Mouse (Mus musculus) embryo, embryonic 10.5 days (tissue): ENCODE measurements around the gene Fam166b.

Experiments
- DNase-seq: peaks from one replicate; pipeline ENCODE4 v3.0.0-alpha.2; 2015; ENCODE audit warnings: low spot score

Fam166b gene

DNA sequence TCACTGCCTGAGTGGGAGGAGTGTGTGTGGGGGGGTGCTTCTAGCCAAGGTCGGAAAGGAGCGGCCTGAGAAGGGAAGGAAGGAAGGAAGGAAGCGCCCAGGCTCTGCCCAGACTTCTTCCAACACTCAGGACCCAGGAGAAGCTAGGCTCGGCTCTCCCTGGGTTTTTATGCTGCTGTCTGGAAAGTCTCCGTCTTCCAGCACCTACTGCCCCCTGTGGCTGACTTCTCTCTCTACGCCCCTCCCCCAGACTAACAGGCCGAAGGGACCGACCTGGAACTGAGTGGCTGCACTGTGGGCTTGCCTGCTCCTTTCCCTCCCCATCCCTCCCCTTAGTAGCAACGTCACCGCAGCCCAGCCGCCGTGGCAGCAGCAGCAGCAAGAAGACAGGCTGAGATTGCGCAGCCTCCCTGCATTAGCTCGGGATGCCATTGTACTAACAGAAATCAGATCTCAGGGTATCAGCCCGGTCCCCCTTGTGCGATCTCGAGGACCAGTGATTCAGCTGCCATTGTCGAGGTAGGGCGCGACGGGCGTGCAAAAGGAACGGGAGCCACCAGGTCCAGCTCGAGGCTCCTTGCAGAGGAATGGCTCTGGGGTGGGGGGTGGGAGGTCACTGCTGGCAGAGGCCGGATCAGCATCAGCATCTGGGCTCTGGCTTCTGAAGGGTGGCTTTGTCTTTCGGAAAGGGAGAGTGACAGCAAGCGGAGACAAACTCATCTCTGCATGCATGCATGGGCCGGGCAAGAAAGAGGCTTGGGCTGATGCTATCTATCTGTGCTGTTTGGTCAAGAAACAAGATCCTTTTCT is 22.6 kb downstream of the Fam166b start:
- DNase-seq, result peak; percentile 94

DNA sequence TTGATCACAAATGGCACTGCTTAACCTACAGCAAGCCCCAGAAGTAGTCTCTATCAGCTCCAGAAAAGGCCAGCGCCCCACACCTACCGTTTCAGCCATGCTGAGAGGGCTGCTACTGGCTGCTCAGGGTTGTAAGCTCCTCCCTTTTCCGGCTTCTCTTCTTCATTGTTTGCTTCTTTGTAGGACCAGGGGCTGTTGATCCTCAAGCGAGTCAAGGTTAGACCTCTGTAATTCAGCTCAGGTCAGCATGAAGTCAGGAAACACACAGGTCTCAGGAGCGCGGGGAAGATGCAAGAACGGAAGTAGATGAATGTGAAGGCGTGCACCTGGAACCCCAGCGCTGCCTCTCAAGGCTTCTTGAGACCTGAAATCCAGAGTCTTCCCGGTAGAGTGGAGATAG is 24.2 kb downstream of the Fam166b start:
- DNase-seq, result no peak

DNA sequence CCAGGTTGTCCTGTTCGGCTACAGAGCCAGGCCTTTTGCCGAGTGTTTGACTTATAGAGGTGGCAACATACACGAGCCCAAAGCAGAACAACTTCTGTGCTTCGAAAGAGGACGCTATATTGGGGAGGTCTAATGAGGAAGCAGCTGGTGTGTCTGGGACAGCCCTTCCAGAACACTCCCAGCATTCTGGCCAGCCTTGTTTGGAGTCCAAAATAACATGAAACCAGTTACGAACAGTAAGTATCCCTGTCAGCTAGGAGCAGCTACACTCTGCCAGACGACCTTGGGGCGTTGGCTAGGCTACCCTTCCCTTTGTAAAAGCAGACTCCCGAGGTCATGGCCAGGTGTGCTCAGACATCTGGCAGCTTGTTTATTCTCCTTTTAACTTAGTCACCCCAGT is 26.7 kb downstream of the Fam166b start:
- DNase-seq, result no peak

DNA sequence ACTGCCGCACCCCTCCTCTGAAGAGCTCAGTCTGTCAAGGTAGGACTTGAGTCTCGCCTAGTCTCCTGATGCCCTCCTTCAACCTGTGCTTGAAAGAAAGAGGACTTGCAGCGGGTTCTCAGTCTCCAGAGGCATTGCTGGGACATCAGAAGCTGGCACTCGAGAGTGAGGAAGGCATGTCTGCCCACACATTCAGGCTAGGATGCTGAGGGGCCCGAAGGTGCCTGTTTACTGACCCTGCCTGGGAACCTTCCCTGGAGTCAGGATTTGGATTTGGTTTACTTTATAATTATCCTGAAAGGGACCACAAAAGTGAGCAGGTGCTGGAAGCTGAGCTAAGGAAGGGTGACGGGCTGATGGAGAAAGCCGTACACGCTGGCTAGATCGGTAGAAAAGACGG is 27.4 kb downstream of the Fam166b start:
- no peak for DNase-seq

DNA sequence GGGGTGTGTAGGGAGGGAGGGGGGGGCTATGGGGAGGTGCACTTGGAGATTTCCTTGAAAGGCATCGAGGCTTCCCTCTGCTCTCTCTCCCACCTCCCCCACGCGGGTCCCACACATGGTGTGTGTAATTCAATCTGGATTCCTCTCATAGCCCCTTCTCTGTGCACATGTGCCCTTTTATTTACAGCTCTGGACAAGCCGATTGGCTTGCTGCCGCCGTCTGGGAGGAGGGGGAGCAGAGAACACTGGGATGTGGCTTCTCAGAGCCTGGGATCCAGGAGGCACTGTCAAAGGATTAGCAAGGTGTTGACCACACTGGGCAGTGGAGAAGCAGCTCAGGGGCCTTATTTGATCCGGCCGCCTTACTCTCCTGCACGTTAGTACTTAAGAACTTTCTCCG is 28.0 kb downstream of the Fam166b start:
- DNase-seq, result peak; percentile 66

DNA sequence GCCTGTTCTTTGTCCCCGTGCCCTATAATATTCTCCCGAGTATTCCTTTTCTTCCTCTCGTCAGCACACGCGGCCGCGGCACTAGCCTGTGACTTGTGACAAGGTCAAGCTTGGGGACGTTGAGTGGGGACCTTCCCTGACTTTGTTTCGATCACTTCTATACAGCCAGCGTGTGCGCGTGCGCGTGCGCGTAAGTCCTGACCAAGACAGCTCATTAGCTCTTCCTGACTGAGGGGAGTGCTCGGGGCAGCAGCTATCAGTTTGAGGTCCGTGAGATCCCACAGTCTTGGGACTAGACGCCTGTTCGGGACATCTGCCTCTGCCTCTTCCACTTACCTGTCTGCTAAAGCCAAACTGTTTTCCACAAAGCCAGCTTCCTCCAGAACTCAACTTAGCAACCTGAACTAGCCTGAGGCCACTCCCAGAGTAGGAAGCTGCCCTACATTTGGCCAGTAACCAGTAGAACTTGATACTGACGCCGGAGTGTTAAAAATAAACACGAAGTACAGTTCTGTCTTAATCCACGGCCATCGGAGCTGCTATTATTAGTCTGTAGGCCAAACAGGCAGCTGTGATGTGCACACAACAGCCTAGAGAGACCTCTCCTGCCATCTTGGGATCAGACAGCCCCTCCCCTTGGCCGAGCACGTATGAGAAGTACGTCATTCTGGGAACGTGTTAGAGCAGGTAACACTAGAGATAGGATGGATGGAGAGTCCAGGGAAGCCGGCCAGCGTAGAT is 29.4 kb downstream of the Fam166b start:
- no peak for DNase-seq

DNA sequence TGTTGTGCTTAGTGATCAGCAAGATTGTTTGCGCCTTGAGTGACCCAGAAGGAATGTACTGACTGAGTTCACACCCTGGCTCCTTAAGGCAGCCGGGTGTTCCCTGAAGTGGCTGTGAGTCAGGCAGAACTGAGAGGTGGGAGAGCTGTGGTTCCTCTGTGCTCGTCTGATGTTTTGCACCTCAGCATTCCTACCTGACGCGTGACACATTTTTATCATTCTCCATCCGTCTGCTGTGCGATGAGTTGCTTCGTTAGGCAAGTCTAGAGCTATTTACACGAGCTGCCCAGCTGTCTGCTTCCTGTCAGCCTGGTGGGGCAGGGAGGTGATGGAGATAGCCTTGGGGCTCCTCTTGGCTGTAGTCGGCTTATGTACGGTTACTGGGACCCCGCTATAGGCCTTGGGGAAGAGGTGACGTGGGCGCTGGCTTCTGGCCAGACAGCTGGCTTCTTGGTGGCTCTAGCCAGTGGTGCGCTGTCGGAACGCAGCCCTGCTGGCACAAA is 30.1 kb downstream of the Fam166b start:
- no peak for DNase-seq

DNA sequence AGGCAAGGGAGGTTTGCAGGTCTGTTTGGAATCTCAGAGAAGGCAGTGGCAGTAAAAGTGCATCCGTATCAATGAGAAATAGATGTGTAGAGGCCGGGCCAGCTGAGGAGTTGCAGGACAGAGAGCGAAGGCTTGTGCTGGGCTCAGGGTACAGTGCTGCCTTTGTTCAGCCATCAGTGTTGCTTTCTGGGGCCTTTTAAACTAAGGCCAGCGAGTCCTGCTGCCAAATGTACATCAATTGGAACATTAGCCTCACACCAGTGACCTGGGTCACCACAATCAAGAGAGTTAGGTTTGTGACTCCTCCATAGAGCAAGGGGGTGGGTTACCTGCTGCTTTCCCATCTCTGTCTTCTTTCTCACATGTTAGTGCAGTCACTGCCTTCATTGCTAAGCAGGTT is 30.9 kb downstream of the Fam166b start:
- no peak for DNase-seq

DNA sequence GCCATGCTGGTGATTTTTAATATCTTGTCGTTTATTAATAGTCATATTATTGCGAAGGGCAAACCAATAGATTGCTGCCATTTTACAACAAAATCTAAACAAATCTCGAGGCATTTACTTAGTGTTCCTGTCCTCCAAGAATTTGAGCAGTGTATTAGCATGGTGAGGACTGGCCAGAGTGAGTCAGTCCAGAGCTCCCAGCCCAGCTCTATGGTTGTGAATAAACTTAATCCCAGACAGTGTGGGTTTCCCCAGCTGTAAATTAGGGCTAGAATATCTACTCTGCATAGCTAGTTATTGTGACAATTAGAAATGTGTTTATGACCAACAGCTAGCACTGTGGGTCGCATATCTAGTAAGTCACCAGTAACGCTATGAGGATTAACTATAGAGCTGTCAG is 32.6 kb downstream of the Fam166b start:
- DNase-seq, result no peak

DNA sequence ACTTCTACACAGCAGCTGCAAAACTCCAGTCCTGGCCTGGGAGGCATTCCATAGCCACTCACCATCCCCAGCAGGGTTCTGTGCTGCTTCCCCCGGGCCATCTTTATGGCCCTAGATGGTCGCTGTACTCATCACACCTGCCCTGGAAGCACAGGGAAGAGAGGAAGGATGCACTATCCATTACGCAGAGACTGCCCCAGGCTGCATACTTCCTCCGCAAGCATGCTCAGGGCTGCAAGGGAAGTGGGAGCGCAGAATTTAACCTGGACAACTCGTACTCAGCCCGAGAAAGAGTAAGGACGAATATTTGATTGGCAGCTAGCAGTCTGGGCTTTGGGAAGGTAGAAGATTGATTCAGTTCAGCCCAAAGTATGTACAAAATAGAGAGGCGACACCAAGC is 33.1 kb downstream of the Fam166b start:
- DNase-seq, result no peak

DNA sequence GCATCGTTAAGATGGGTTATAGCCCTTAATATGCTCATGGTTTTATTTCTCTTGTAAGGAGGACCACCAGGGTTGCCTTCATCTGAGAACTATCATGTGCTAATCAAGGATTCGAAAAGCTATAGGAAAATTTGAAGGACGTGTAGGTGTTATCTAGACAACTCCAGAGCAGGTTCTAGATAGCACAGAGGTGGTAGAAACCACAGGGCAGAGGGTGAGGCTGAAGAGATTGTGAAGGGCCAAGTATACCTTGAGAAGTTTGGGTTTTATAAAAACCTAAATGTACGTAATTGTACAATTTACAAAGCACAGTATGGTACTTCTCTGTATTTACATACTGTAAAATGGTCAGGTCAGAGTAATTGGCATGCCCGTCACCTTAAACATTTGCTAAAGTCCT is 33.8 kb downstream of the Fam166b start:
- DNase-seq, result no peak

DNA sequence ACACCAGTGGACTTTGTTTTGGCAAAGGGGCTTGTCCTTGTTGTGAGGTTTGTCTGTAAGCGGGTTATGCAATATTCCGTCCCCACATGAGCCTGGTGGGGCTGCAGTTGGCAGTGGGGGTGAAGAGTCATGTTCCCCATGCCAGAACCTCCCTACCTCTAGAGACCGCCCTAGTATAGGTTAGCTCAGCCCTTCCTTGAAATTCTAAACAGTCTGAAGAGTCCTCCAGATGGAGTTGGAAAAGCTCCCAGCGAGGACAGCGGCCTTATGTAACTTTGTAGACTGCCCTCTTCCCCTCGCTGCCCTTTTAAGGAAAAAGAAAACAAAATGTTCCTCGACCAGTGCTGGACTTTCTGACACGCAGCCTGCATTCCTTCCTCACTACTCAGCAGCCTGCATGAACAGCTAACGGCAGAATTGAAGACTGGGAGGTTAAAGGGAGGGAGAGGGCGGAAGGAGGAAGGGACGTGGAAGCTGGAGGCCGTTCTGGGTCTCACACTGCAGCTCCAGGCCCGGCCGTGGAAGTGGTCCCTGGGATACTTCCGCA is 34.5 kb downstream of the Fam166b start:
- DNase-seq, result peak; percentile 64

DNA sequence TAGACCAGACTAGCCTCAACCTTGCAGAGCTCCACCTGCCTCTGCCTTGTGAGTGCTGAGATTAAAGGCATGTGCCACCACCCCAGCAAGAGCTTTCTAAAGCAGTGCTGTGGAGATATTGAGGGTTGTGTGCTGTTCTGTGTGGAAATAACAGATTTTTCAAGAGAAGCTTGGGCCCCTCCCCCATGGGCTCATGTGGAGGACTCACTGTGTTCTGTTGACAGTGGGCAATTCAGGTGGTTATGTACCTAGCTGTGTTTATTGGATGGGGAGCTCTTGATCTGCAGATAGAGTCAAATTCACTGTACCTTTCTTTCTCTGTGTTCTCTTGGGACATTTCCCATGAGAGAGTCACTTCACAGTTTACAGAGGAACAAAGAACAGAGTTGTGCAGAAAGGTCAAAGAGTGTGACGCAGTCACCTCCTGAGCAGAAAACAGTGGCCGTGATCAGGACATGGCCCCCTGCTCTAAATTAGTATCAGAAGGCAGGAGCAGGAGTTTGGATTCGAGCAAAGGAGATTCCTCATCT is 37.3 kb downstream of the Fam166b start:
- no peak for DNase-seq

DNA sequence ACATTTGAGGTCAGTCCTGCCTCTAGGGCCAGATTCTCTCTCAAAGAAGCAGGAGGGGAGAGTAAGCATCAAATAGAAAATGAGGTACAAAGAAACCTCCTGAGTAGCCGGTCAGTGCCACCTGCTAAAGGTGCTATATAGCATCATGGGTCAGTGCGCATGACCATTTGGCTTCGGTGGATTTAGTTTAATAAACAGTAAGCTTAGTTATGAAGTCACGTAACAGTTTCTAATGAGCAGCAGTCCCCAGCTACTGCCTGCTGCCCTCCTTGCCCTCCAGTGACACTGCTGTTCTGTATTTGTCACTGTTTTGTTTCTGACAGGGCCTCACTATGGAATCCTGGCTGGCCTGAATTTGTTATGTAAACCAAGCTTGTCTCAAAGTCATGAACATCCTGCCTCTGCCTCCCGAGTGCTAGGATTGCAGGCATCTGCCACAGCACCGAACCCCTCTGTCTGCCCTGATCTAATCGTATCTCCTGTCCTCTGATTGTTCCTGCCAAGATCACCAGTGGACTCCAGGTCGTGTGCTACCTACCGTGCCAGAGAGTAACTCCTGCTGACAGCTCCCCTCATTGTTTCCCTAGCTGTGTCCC is 39.0 kb downstream of the Fam166b start:
- no peak for DNase-seq

DNA sequence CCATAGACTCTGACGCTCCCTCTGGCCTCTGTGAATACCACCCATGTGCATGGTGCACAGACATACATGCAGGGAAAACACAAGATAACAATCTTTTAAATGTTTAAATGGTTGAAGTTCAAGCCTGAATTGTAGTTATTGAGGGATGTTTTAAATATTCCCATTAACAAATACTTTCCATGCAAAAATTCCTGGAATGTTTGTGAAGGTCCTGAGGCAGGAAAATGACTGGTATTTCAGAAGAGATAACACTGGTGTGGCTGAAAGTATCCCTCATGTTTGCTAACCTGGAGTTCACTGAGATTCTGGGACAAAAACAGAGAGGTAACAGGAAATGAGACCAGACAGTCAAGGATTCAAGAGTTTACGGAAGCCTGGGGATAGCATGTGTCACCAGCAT is 39.5 kb downstream of the Fam166b start:
- no peak for DNase-seq

DNA sequence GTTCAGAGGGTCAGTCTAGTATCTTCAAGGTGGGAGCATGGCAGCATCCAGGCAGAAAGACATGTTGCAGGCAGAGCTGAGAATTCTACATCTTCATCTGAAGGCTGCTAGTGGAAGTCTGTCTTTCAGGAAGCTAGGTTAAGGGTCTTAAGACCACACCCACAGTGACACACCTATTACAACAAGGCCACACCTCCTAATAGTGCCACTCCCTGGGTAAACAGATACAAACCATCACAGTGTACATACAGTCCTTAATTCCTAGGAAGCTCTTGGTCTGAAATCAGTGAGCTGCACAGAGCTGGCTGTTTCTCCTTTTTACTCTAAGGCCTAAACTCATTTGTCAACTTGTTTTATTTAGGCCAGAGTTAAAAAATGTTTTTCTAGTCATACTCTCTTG is 42.0 kb downstream of the Fam166b start:
- DNase-seq, result no peak

DNA sequence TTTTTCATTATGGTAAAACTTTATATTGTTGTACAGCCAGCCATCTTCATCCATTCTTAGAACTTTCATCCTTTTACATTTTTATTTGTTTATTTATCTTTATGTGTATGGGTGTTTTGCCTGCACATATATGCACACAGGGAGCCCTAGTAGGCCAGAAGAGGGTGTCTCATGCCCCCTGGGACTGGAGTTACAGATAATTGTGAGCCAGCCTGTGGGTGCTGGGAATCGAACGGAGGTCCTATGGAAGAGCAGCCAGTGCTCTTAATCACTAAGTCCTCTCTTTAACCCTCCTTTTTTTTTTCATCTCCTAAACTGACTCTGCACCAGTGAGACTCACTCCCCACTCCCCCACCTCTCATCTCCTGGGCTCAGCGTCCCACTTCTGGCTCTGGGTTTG is 44.4 kb downstream of the Fam166b start:
- no peak for DNase-seq

DNA sequence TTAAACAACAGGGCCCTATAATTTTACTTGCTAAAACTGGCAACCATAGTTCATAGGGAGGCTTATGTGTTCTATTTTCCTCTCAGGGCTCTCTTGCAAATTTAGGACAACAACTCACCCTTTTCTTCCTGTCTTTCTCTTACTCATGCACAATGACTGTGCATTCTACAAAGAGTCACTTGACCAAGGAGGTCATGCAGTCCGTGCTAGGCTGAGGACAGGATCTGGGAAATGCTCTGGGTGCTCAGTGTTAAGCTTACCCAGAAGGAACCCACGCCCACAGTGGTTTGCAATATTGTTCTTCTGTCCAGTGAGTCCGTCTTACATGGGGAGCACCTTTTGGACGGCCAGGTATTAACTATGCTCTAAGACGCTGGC is 44.9 kb downstream of the Fam166b start:
- no peak for DNase-seq

DNA sequence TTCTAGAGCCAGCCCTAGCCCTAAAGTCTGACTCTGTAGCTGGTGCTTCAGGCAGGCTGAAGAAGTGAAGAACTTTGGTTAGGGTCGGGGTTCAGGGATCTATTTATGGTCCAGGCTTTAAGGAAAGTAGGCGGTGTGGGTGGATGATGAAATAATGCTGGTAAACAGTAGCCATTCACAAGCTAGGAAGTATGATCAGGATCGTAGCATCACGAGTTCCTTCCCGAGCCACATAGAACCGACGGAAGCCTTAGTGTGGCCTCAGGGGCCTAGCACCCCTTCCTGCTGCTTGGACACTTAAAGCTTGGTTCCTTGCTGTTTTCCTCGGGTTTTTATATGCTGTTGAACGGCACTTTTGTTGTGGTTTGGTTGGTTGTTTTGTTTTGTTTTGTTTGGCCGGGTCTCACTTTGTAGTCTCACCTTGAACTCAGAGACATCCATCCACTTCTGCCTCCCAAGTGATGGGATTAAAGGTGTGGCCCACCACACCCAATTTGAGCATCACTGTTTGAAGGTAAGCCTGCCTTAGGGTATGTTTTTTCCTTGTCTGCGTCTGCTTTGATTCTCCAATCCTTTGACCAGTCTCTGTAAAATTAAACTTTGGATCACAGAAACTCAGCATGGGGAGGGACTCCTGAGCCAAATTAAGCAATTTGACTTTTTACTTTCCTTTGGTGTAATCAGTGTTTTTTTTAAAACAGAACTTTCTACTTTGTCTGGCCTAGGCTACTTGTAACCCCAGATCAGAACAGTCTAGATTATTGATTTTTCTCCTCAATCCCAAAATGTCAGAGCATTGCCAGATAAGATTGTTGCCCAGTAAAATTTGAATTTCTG is 45.5 kb downstream of the Fam166b start:
- DNase-seq, result no peak

DNA sequence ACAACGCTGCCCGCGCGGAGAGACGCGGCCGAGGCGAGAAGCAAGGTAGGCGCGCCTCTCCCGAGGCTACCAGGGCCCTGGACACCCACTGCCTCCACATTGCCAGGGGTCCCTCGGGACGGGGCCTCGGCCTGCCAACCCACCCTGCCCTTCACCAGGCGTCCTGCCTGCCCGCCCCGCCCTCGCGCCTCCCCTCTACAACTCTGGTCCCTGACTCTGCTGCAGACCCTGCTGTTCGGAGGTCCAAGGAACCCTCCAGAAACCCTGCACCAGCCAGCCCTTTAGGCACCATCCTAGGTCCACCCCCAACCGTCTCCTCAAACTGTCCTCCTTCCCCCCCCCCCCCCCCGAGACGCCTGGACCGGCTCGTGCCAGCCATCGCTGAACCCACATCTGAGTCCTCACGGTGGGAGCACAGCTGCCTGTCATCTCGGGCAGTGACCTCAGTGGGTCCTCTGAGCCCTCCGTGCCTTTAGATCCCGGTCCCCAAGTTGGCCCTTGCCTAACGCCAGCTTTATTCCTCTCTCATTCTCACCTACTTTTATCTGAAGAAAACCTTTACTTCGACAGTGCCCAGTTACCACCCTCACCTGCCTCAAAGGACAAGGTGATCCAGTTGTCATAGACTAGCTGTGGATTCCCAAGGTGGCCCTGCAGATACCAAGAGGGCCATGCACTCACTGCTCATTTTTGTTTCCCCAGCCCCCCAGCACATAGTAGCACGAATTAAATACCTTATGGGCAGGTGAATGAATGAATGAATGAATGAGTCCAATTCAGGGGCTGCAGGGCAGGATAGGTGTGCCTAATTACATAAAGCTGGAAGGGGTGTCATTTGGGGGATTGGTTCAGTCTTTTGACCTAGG is 46.5 kb downstream of the Fam166b start:
- DNase-seq, result no peak
